Mouse (Mus musculus): ENCODE data around the gene Slc25a26. TPM values are rescaled to one million over a fixed set of nuclear protein-coding genes. Genes with fewer than 3 reads are reported as not detected.

The Slc25a26 gene
- polyA plus RNA-seq, 1 experiment: 4.6 TPM

- H3K27me3 ChIP-seq (ENCODE audit: control insufficient read depth, insufficient read depth, insufficient read length): no peaks in the 10 kb centered on the region
- TF ChIP-seq FOSL1 (IDR thresholded peaks at IDR 0.05; ENCODE audit: insufficient read depth, low read length, poor library complexity, severe bottlenecking): no peak
- TF ChIP-seq MAX (IDR thresholded peaks at IDR 0.05): no peak
- no peak for TF ChIP-seq CEBPB (IDR thresholded peaks at IDR 0.05; ENCODE audit: low read depth)
- TF ChIP-seq MYOG (IDR thresholded peaks at IDR 0.05; ENCODE audit: control insufficient read depth, extremely low read depth, insufficient read length): no peak
- no peak for TF ChIP-seq MYOD1 (IDR thresholded peaks at IDR 0.05; ENCODE audit: control insufficient read depth, insufficient read length, low read depth)
- no peak for TF ChIP-seq USF1 (IDR thresholded peaks at IDR 0.05; ENCODE audit: low read depth)
- no peak for TF ChIP-seq CTCF (IDR thresholded peaks at IDR 0.05; ENCODE audit: control insufficient read depth, insufficient read depth, insufficient read length)
- H3ac ChIP-seq (ENCODE audit: control insufficient read depth, insufficient read length, low read depth): no peak overlapping the region
- no peaks in the 10 kb centered on the region for H3K79me3 ChIP-seq (ENCODE audit: low read depth)
- no peaks in the 10 kb centered on the region for H3K79me2 ChIP-seq (ENCODE audit: control insufficient read depth, insufficient read depth)
- peaks cover 17% of the 10 kb centered on the region for H3K36me3 ChIP-seq (ENCODE audit: control insufficient read depth, insufficient read depth)
- H3K4me3 ChIP-seq (ENCODE audit: insufficient read depth, poor library complexity, severe bottlenecking): no peak overlapping the region
Observed at GRCm38 (mm10) chr6:94601811-94602210, 101.7 kb downstream of the Slc25a26 start.

GRCm38 (mm10) chr6:94604072-94604471, 103.9 kb downstream of the Slc25a26 start:
- Histone ChIP-seq H3K79me2 (ENCODE audit: control insufficient read depth, insufficient read depth) (no peaks in the 10 kb centered on the region), H3K36me3 (ENCODE audit: control insufficient read depth, insufficient read depth) (peaks cover 27% of the 10 kb centered on the region)
- TF ChIP-seq CTCF (IDR thresholded peaks at IDR 0.05; ENCODE audit: control insufficient read depth, insufficient read depth, insufficient read length) (no peak), MYOD1 (IDR thresholded peaks at IDR 0.05; ENCODE audit: control insufficient read depth, insufficient read length, low read depth) (peak; percentile 98)

DNA sequence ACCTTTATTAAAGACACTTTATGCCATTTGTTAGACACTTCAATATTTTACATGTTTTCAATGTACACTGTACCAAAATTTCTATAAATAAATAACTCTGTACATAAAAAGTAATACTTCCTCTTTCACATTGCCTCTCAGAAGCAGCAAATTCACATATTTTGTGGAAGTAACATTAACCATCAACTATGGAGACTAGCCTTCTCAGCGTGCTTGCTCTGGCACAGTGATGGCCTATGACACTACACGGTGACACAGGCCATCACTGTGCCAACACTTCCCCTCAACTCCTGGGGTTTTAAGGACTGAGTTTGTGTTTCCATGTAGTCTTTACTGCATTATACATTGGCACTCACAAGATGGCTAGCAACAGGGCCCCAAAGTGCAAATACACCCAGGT, 104.4 kb downstream of the Slc25a26 start:
- Histone ChIP-seq H3K79me2 (ENCODE audit: control insufficient read depth, insufficient read depth) (no peaks in the 10 kb centered on the region), H3K27me3 (ENCODE audit: control insufficient read depth, insufficient read depth, insufficient read length) (no peaks in the 10 kb centered on the region), H3K36me3 (ENCODE audit: control insufficient read depth, insufficient read depth) (peaks cover 27% of the 10 kb centered on the region), H3K4me3 (ENCODE audit: insufficient read depth, poor library complexity, severe bottlenecking) (no peak overlapping the region), H3ac (ENCODE audit: control insufficient read depth, insufficient read length, low read depth) (no peak overlapping the region), H3K79me3 (ENCODE audit: low read depth) (no peaks in the 10 kb centered on the region)
- TF ChIP-seq CTCF (IDR thresholded peaks at IDR 0.05; ENCODE audit: control insufficient read depth, insufficient read depth, insufficient read length) (no peak), USF1 (IDR thresholded peaks at IDR 0.05; ENCODE audit: low read depth) (no peak), MAX (IDR thresholded peaks at IDR 0.05) (no peak), CEBPB (IDR thresholded peaks at IDR 0.05; ENCODE audit: low read depth) (no peak), MYOG (IDR thresholded peaks at IDR 0.05; ENCODE audit: control insufficient read depth, extremely low read depth, insufficient read length) (no peak), MYOD1 (IDR thresholded peaks at IDR 0.05; ENCODE audit: control insufficient read depth, insufficient read length, low read depth) (no peak), FOSL1 (IDR thresholded peaks at IDR 0.05; ENCODE audit: insufficient read depth, low read length, poor library complexity, severe bottlenecking) (no peak)

More at GRCm38 (mm10) chr6:94604072-94604471, 103.9 kb downstream of the Slc25a26 start:
- Histone ChIP-seq H3ac (ENCODE audit: control insufficient read depth, insufficient read length, low read depth) (no peak overlapping the region), H3K4me3 (ENCODE audit: insufficient read depth, poor library complexity, severe bottlenecking) (no peak overlapping the region), H3K79me3 (ENCODE audit: low read depth) (no peaks in the 10 kb centered on the region), H3K27me3 (ENCODE audit: control insufficient read depth, insufficient read depth, insufficient read length) (no peaks in the 10 kb centered on the region)

DNA sequence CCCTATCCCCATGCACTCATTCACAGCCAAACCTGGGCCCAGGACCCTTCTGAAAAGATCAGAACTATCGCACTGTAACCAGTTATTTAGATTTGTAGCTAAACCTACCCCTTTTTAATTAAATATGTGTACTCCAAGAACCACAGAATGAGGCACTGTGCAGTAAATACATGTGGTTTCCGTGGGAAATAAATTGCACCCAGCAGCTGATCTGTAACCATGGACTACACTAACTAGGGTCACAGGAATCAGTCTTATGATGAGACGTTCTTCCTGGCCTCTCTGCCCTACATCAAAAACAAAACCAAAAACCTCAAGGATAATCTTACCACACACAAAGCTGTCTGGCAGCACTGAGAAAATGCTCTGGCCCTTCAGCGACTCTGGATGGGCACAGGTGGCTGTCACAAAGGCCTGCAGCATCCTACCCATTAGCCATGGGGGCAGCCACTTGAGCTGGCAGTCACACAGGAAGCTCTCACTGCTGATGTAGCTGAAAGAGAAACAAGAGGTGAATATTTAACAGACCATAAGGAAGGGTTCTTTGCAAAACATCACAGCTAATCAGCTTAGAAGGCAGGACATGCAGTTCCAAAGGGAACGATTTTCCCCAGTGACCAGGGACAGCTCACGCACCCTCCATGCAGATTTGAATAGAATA, 113.2 kb downstream of the Slc25a26 start:
- Histone ChIP-seq H3K36me3 (ENCODE audit: control insufficient read depth, insufficient read depth) (peaks cover 32% of the 10 kb centered on the region), H3K27me3 (ENCODE audit: control insufficient read depth, insufficient read depth, insufficient read length) (no peaks in the 10 kb centered on the region), H3K4me3 (ENCODE audit: insufficient read depth, poor library complexity, severe bottlenecking) (no peak overlapping the region), H3ac (ENCODE audit: control insufficient read depth, insufficient read length, low read depth) (no peak overlapping the region), H3K79me3 (ENCODE audit: low read depth) (no peaks in the 10 kb centered on the region), H3K79me2 (ENCODE audit: control insufficient read depth, insufficient read depth) (no peaks in the 10 kb centered on the region)
- no peak for TF ChIP-seq MYOG (IDR thresholded peaks at IDR 0.05; ENCODE audit: control insufficient read depth, extremely low read depth, insufficient read length)
- no peak for TF ChIP-seq USF1 (IDR thresholded peaks at IDR 0.05; ENCODE audit: low read depth)
- TF ChIP-seq MYOD1 (IDR thresholded peaks at IDR 0.05; ENCODE audit: control insufficient read depth, insufficient read length, low read depth): no peak
- TF ChIP-seq MAX (IDR thresholded peaks at IDR 0.05): no peak
- TF ChIP-seq CTCF (IDR thresholded peaks at IDR 0.05; ENCODE audit: control insufficient read depth, insufficient read depth, insufficient read length): no peak
- no peak for TF ChIP-seq CEBPB (IDR thresholded peaks at IDR 0.05; ENCODE audit: low read depth)
- TF ChIP-seq FOSL1 (IDR thresholded peaks at IDR 0.05; ENCODE audit: insufficient read depth, low read length, poor library complexity, severe bottlenecking): no peak

DNA sequence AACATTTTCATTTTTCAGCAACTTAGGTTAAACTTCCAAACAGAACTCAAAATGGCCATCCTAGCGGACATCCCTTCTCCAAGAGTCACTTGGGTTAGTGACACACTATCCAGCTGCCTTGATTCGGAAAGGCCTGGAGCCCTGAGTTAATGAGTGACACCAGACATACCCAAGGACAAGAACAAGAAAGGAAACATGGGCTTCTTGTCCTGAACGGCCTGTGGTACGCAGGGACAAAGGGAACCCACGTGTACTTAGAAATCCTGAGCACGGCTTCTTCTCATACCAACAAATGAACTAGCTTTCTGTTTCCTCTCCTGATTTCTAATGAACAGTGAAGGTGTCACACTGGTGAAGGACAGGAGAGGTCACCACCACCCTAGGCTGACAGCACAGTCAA, 114.2 kb downstream of the Slc25a26 start:
- H3K79me3 ChIP-seq (ENCODE audit: low read depth): no peaks in the 10 kb centered on the region
- H3ac ChIP-seq (ENCODE audit: control insufficient read depth, insufficient read length, low read depth): no peak overlapping the region
- TF ChIP-seq CEBPB (IDR thresholded peaks at IDR 0.05; ENCODE audit: low read depth): no peak
- TF ChIP-seq MYOD1 (IDR thresholded peaks at IDR 0.05; ENCODE audit: control insufficient read depth, insufficient read length, low read depth): no peak
- TF ChIP-seq MYOG (IDR thresholded peaks at IDR 0.05; ENCODE audit: control insufficient read depth, extremely low read depth, insufficient read length): no peak
- no peak for TF ChIP-seq CTCF (IDR thresholded peaks at IDR 0.05; ENCODE audit: control insufficient read depth, insufficient read depth, insufficient read length)
- TF ChIP-seq MAX (IDR thresholded peaks at IDR 0.05): no peak
- no peak for TF ChIP-seq USF1 (IDR thresholded peaks at IDR 0.05; ENCODE audit: low read depth)
- no peak for TF ChIP-seq FOSL1 (IDR thresholded peaks at IDR 0.05; ENCODE audit: insufficient read depth, low read length, poor library complexity, severe bottlenecking)
- no peaks in the 10 kb centered on the region for H3K79me2 ChIP-seq (ENCODE audit: control insufficient read depth, insufficient read depth)
- H3K4me3 ChIP-seq (ENCODE audit: insufficient read depth, poor library complexity, severe bottlenecking): no peak overlapping the region
- no peaks in the 10 kb centered on the region for H3K27me3 ChIP-seq (ENCODE audit: control insufficient read depth, insufficient read depth, insufficient read length)
- H3K36me3 ChIP-seq (ENCODE audit: control insufficient read depth, insufficient read depth): peaks cover 26% of the 10 kb centered on the region

DNA sequence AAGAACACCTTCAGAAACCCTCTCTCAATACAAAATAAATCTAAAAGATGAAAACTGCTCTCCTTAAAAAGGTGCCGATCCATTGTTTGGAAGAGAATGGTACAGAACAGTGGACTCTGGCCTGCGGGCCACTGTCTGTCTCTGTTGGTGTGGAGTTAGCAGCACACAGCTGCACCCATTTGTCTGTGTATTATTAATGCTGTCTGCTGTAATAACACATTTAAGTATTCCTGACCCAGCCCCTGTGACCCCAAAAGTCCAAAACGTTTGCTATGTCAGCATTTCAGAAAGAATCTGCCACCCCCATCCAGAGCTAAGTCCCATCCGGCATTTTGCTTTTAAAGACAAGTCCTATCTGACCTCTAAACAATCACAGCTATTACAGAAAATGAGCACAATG, 115.8 kb downstream of the Slc25a26 start:
- Histone ChIP-seq H3ac (ENCODE audit: control insufficient read depth, insufficient read length, low read depth) (no peak overlapping the region), H3K27me3 (ENCODE audit: control insufficient read depth, insufficient read depth, insufficient read length) (no peaks in the 10 kb centered on the region), H3K36me3 (ENCODE audit: control insufficient read depth, insufficient read depth) (peaks cover 22% of the 10 kb centered on the region), H3K79me3 (ENCODE audit: low read depth) (no peaks in the 10 kb centered on the region), H3K79me2 (ENCODE audit: control insufficient read depth, insufficient read depth) (no peaks in the 10 kb centered on the region), H3K4me3 (ENCODE audit: insufficient read depth, poor library complexity, severe bottlenecking) (no peak overlapping the region)
- TF ChIP-seq MYOG (IDR thresholded peaks at IDR 0.05; ENCODE audit: control insufficient read depth, extremely low read depth, insufficient read length) (no peak), FOSL1 (IDR thresholded peaks at IDR 0.05; ENCODE audit: insufficient read depth, low read length, poor library complexity, severe bottlenecking) (no peak), CEBPB (IDR thresholded peaks at IDR 0.05; ENCODE audit: low read depth) (no peak), USF1 (IDR thresholded peaks at IDR 0.05; ENCODE audit: low read depth) (no peak), CTCF (IDR thresholded peaks at IDR 0.05; ENCODE audit: control insufficient read depth, insufficient read depth, insufficient read length) (no peak), MAX (IDR thresholded peaks at IDR 0.05) (no peak), MYOD1 (IDR thresholded peaks at IDR 0.05; ENCODE audit: control insufficient read depth, insufficient read length, low read depth) (no peak)
